Mouse (Mus musculus) spleen, adult 2 months (tissue): ENCODE measurements around the gene Sem1. TPM values are rescaled to one million over a fixed set of nuclear protein-coding genes. Genes with fewer than 3 reads are reported as not detected.
A peak's percentile ranks its signal among the peaks of the same experiment; 100 is the strongest.

Source experiments
- DNase-seq, 2 experiments: peaks; one replicate each; pipeline versions ENCODE4 v3.0.0 to v3.0.0-alpha.2; 2012 to 2021; ENCODE audit warnings: low spot score in 2 of 2, low read depth in 1 of 2
- H3K27ac ChIP-seq: fragments of 200-500 bp; 2 replicates; pipeline ENCODE4 v1.5.1; 2012; ENCODE audit warnings: low read length, inconsistent platforms; ENCODE audit not compliant: insufficient read depth
- H3K27me3 ChIP-seq: fragments of 200-500 bp; 2 replicates; pipeline ENCODE4 v1.6.1; 2012; ENCODE audit warnings: mild to moderate bottlenecking, moderate library complexity, low read length, inconsistent platforms; ENCODE audit not compliant: control insufficient read depth, insufficient read depth
- H3K36me3 ChIP-seq: fragments of 200-500 bp; 2 replicates; pipeline ENCODE4 v1.6.1; 2012; ENCODE audit warnings: mild to moderate bottlenecking, low read length, inconsistent platforms; ENCODE audit not compliant: control insufficient read depth, insufficient read depth
- H3K4me1 ChIP-seq: fragments of 200-500 bp; 2 replicates; pipeline ENCODE4 v1.6.1; 2011; ENCODE audit warnings: inconsistent platforms; ENCODE audit not compliant: control insufficient read depth, insufficient read depth, insufficient read length
- H3K4me3 ChIP-seq: fragments of 200-500 bp; 2 replicates; pipeline ENCODE4 v1.5.1; 2011; ENCODE audit warnings: mild to moderate bottlenecking, inconsistent platforms; ENCODE audit not compliant: insufficient read depth, insufficient read length; ENCODE audit errors: extremely low read depth
- CTCF ChIP-seq: fragments of 200-500 bp; IDR thresholded peaks from 2 replicates; pipeline ENCODE4 v1.5.1; 2011; ENCODE audit warnings: mild to moderate bottlenecking, inconsistent platforms; ENCODE audit not compliant: insufficient read depth, insufficient read length, insufficient replicate concordance; ENCODE audit errors: extremely low read depth
- POLR2A ChIP-seq: fragments of 200-500 bp; IDR thresholded peaks from 2 replicates; pipeline ENCODE4 v1.6.1; 2011; ENCODE audit warnings: low read depth, low read length, inconsistent platforms
- WGBS: fragments of 180-500 bp; shearing (Covaris S2); methylation state at CpG from one replicate; pipeline ENCODE4 v1.1.7; 2018; 5-methylcytosine and 5-hydroxymethylcytosine counted together
- polyA plus RNA-seq: library from polyadenylated mRNA; depleted of rRNA; stranded (reverse); fragments of >200 nt; gene quantifications from 2 replicates; pipeline ENCODE4 v1.2.3, GENCODE M21; 2012

Gene Sem1
- polyA plus RNA-seq, 1 experiment = 9.7 TPM

DNA sequence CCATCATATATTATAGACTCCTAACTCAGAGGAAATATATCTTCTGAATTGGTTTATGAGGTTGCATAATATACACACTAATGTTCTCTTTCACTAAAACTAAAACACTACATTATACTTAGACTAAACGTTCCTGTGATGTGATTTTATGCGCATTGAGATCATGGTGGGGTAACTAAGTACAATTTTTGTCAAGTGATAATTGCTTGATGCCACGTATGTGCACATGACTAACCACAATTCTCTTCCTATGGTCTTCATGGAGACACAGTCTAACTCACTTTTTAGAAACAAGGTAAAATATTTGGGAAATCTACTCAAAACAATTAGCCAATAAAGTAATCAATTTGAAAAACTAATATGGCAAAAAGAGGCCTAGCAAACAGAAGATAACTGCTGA is 1.2 kb downstream of the Sem1 start:
- H3K36me3 ChIP-seq = peaks cover 1% of the 10 kb centered on the region; the same call in 1 of the 2 replicates
- H3K4me1 ChIP-seq = peaks cover 4% of the 10 kb centered on the region
- H3K4me3 ChIP-seq = peak overlapping the region; percentile 13; the same call in 1 of the 2 replicates
- 49% methylated on average over 3 of the region's 3 CpGs for WGBS
- no peak overlapping the region for H3K27ac ChIP-seq
- H3K27me3 ChIP-seq = no peaks in the 10 kb centered on the region
- no peak for DNase-seq
- TF ChIP-seq CTCF = no peak
- TF ChIP-seq POLR2A = no peak

- Histone ChIP-seq H3K27me3 (no peaks in the 10 kb centered on the region), H3K4me1 (peaks cover 4% of the 10 kb centered on the region), H3K36me3 (peaks cover 1% of the 10 kb centered on the region; the same call in 1 of the 2 replicates), H3K27ac (no peak overlapping the region), H3K4me3 (no peak overlapping the region)
- TF ChIP-seq POLR2A = no peak
- no peak for TF ChIP-seq CTCF
- 93% methylated on average over 4 of the region's 4 CpGs for WGBS
- DNase-seq = no peak
These were observed 2.7 kb downstream of the Sem1 start for GRCm38 (mm10) chr6:6575796-6576195.

GRCm38 (mm10) chr6:6568436-6568835 is 10.0 kb downstream of the Sem1 start:
- Histone ChIP-seq H3K27me3 (no peaks in the 10 kb centered on the region), H3K27ac (no peak overlapping the region), H3K4me1 (no peaks in the 10 kb centered on the region; the same call in 1 of the 2 replicates), H3K36me3 (no peaks in the 10 kb centered on the region; the same call in 1 of the 2 replicates), H3K4me3 (no peak overlapping the region)
- WGBS = 87% methylated on average over 3 of the region's 3 CpGs
- DNase-seq = no peak
- no peak for TF ChIP-seq CTCF
- TF ChIP-seq POLR2A = no peak

GRCm38 (mm10) chr6:6563691-6564090 is 14.8 kb downstream of the Sem1 start:
- Histone ChIP-seq H3K27me3 (no peaks in the 10 kb centered on the region), H3K4me1 (no peaks in the 10 kb centered on the region), H3K4me3 (no peak overlapping the region), H3K36me3 (peaks cover 4% of the 10 kb centered on the region), H3K27ac (no peak overlapping the region)
- WGBS = 83% methylated on average over 5 of the region's 5 CpGs
- no peak for TF ChIP-seq POLR2A
- no peak for TF ChIP-seq CTCF
- DNase-seq = no peak

GRCm38 (mm10) chr6:6562716-6563115 is 15.7 kb downstream of the Sem1 start:
- no peaks in the 10 kb centered on the region for H3K4me1 ChIP-seq
- DNase-seq = no peak
- no peaks in the 10 kb centered on the region for H3K27me3 ChIP-seq
- H3K36me3 ChIP-seq = peaks cover 6% of the 10 kb centered on the region
- no peak for TF ChIP-seq POLR2A
- TF ChIP-seq CTCF = no peak
- no peak overlapping the region for H3K4me3 ChIP-seq
- no peak overlapping the region for H3K27ac ChIP-seq
- WGBS = 88% methylated on average over 5 of the region's 5 CpGs

DNA sequence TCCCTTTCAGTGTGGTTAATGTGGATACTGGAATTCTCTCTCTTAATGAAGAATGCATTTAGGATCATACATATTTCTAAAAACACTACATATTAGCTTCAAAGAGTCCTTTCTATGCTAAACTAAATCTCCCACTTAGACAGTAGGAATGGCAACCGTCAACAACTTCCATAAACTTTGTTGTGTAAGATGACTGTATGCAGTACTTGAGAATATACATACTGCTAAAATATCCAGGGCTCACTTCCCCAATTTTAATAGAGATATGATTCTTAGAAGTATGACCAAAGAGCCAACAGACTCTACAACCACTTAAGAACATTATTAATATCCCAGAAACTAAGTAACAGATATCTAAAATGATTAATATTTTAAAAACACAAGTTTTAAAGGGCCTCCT is 20.8 kb downstream of the Sem1 start:
- Histone ChIP-seq H3K36me3 (peaks cover 16% of the 10 kb centered on the region), H3K27ac (no peak overlapping the region), H3K27me3 (no peaks in the 10 kb centered on the region), H3K4me1 (no peaks in the 10 kb centered on the region), H3K4me3 (no peak overlapping the region)
- no peak for TF ChIP-seq CTCF
- 78% methylated on average over 1 of the region's 1 CpGs for WGBS
- no peak for DNase-seq

DNA sequence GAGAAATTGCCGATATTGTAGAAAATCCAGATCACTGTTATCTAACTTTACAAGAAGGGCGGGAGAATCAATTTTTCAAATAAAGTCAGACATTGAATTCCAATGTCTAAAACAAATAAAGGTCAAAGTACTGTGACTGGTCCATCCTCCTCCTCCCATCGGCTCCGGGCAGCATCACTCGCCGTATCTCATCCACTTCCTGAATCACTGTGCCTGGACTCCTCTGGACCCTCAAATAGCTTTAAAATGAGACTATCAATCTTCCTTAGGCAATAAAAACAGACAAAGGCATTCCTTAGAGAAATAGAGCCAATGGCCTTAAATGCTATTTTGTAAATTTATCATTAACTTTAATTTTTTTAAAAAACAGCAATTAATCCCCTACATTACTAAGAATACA is 26.5 kb downstream of the Sem1 start:
- Histone ChIP-seq H3K27me3 (no peaks in the 10 kb centered on the region), H3K27ac (no peak overlapping the region), H3K4me3 (no peak overlapping the region), H3K4me1 (no peaks in the 10 kb centered on the region), H3K36me3 (peaks cover 10% of the 10 kb centered on the region)
- DNase-seq = no peak
- WGBS = 97% methylated on average over 6 of the region's 6 CpGs
- no peak for TF ChIP-seq POLR2A
- TF ChIP-seq CTCF = no peak

- no peak for DNase-seq
- Histone ChIP-seq H3K4me3 (no peak overlapping the region), H3K27me3 (no peaks in the 10 kb centered on the region), H3K4me1 (no peaks in the 10 kb centered on the region), H3K36me3 (no peaks in the 10 kb centered on the region), H3K27ac (no peak overlapping the region)
- no peak for TF ChIP-seq CTCF
- TF ChIP-seq POLR2A = no peak
- 76% methylated on average over 5 of the region's 5 CpGs for WGBS
These were observed 30.5 kb downstream of the Sem1 start for GRCm38 (mm10) chr6:6547997-6548396.
